Mouse (Mus musculus): Measurements from ENCODE around the gene Rab5c.

GRCm38 (mm10) chr11:100769980-100770379 is 32.0 kb upstream of the Rab5c start:
- TF ChIP-seq CTCF (IDR thresholded peaks at IDR 0.05; ENCODE audit: low read depth), result no peak
- no peak for TF ChIP-seq EP300 (IDR thresholded peaks at IDR 0.05; ENCODE audit: low read depth)

Measured in liver, embryonic 14.5 days (tissue).